Mouse (Mus musculus) gastrocnemius, adult 2 months (tissue): ENCODE data around the gene Dnajb1. TPM values are rescaled to one million over a fixed set of nuclear protein-coding genes. Genes with fewer than 3 reads are reported as not detected.
"Not testable (repeated sequence)": the region's sequence is repeated elsewhere in the genome, so short reads cannot be mapped to it uniquely, and the experiment has no call there.

Experiments
- DNase-seq: peaks from one replicate; pipeline ENCODE4 v3.0.0; 2022
- H3K27ac ChIP-seq: fragments of 200-600 bp; 2 replicates; pipeline ENCODE4 v1.8.1; 2022; ENCODE audit warnings: mild to moderate bottlenecking
- H3K4me3 ChIP-seq: fragments of 200-600 bp; 2 replicates; pipeline ENCODE4 v1.8.1; 2022; ENCODE audit warnings: mild to moderate bottlenecking, moderate library complexity
- CTCF ChIP-seq: fragments of 200-600 bp; IDR thresholded peaks from 2 replicates; pipeline ENCODE4 v1.8.1; 2022; ENCODE audit warnings: antibody characterized with exemption, mild to moderate bottlenecking, moderate library complexity
- intact Hi-C: fragments of 180-260 bp; cut with DNase I; formaldehyde crosslinking; loops from one replicate; pipeline ENCODE4 v1.15.1; 2025
- total RNA-seq, 2 experiments: library from RNA; stranded (reverse); gene quantifications; 2 replicates each; pipeline ENCODE4 v1.2.3; 2021

Dnajb1 gene
- total RNA-seq, 2 experiments from 2014 or later = 3.6 to 11.8 TPM

DNA sequence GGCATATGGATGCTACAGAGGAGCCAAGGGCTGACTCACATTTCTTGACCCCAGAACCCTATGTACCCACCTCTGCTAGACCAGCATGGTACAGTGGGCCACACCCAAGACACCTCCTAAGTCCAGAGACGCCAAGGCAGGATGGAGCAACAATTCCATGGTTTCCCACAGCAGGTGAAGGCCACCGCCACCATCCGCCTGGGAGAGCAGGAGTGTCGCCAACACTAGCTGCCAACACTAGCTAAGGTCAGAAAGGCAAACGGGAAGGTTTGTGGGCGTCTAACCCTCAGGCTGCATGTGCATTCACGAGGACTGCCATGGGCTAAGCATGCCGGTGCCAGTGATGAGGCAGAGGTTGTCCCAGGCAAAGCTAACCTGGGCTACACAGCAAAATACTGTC, 25.8 kb upstream of the Dnajb1 start:
- DNase-seq = no peak
- no peak for TF ChIP-seq CTCF
- Histone ChIP-seq H3K4me3 (peak overlapping the region; percentile 15; the same call in 1 of the 2 replicates), H3K27ac (peak overlapping the region; percentile 97)
- intact Hi-C loops = no loop called here

GRCm38 (mm10) chr8:83583236-83583635, 24.8 kb upstream of the Dnajb1 start:
- Histone ChIP-seq H3K4me3 (no peak overlapping the region), H3K27ac (peak overlapping the region; percentile 54; the same call in 1 of the 2 replicates)
- no peak for TF ChIP-seq CTCF
- intact Hi-C loops = no loop called here
- no peak for DNase-seq

GRCm38 (mm10) chr8:83584771-83585170, 23.2 kb upstream of the Dnajb1 start:
- no peak for DNase-seq
- intact Hi-C loops = no loop called here
- Histone ChIP-seq H3K27ac (peak overlapping the region; percentile 21; the same call in 1 of the 2 replicates), H3K4me3 (no peak overlapping the region)
- no peak for TF ChIP-seq CTCF

DNA sequence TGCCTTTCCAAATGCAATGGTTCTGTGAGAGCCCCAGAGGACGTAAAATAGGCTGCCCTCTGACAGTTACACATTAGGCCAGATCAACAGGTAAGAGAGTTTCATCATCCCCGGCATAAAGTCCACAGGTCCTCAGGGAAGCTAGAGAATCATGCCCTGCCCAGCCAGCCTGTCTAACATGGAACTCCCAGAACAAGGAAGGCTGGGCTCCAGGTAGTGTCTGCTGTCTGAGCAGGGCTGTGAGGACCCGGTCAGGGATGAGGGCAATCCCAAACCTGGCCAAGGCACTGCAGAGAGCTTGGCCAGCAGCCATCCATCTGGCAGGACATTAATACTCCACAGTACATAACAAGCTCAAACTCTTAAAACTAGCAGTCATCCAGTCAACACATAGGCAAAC, 22.7 kb upstream of the Dnajb1 start:
- peak; percentile 67 for DNase-seq
- no peak for TF ChIP-seq CTCF
- no peak overlapping the region for H3K4me3 ChIP-seq
- peak overlapping the region; percentile 21; the same call in 1 of the 2 replicates for H3K27ac ChIP-seq
- intact Hi-C loops = no loop called here

DNA sequence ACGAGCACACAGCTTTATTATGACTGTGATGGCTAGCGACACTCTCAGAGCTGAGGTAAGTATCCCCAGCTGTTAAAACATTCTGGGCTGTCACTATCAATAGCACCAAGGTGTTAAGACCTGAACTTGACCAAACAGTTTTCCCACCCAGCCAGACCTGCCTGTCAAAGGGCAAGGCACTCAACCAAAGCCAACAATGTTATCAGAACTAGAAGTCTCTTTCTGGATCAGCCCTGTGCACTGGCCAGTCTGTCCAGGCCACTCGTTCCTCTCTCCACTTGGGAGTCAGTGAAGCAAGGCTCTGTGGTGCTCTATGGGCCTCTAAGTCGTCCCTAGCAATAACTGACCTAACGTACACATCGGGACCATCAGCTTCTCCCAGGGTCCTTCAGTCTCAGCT, 20.3 kb upstream of the Dnajb1 start:
- no peak for DNase-seq
- no peak overlapping the region for H3K27ac ChIP-seq
- no peak overlapping the region for H3K4me3 ChIP-seq
- TF ChIP-seq CTCF = no peak
- intact Hi-C loops = no loop called here

GRCm38 (mm10) chr8:83588886-83589285, 19.1 kb upstream of the Dnajb1 start:
- no peak for DNase-seq
- TF ChIP-seq CTCF = no peak
- peak overlapping the region; percentile 20; the same call in 1 of the 2 replicates for H3K27ac ChIP-seq
- intact Hi-C loops = no loop called here
- no peak overlapping the region for H3K4me3 ChIP-seq

- peak; percentile 9 for DNase-seq
- intact Hi-C loops = no loop called here
- no peak overlapping the region for H3K27ac ChIP-seq
- TF ChIP-seq CTCF = peak; percentile 35; the same call in 1 of the 2 replicates
- H3K4me3 ChIP-seq = no peak overlapping the region
Observed at GRCm38 (mm10) chr8:83590488-83591023, 17.4 kb upstream of the Dnajb1 start.

GRCm38 (mm10) chr8:83592682-83593081, 15.3 kb upstream of the Dnajb1 start:
- intact Hi-C loops = no loop called here
- DNase-seq = no peak
- H3K27ac ChIP-seq = 0 out of 2 replicates have a peak overlapping the region, but pooled peaks have one; percentile 20
- TF ChIP-seq CTCF = no peak
- peak overlapping the region; percentile 89 for H3K4me3 ChIP-seq

GRCm38 (mm10) chr8:83593325-83594166, 14.4 kb upstream of the Dnajb1 start:
- intact Hi-C loops = no loop called here
- H3K27ac ChIP-seq = peak overlapping the region; percentile 95
- DNase-seq = no peak
- no peak for TF ChIP-seq CTCF
- H3K4me3 ChIP-seq = peak overlapping the region; percentile 89

GRCm38 (mm10) chr8:83594167-83595049, 13.6 kb upstream of the Dnajb1 start:
- Histone ChIP-seq H3K4me3 (peak overlapping the region; percentile 89), H3K27ac (peak overlapping the region; percentile 95)
- peak; percentile 97 for DNase-seq
- TF ChIP-seq CTCF = no peak
- intact Hi-C loops = no loop called here

GRCm38 (mm10) chr8:83595050-83595345, 13.0 kb upstream of the Dnajb1 start:
- DNase-seq, intact Hi-C loops: not testable (repeated sequence)
- Histone ChIP-seq H3K4me3 (peak overlapping the region; percentile 89), H3K27ac (peak overlapping the region; percentile 95)
- TF ChIP-seq CTCF = peak; percentile 31; the same call in 1 of the 2 replicates

GRCm38 (mm10) chr8:83596369-83596768, 11.6 kb upstream of the Dnajb1 start:
- TF ChIP-seq CTCF = peak; percentile 62
- intact Hi-C loops = no loop called here
- DNase-seq = no peak

GRCm38 (mm10) chr8:83598146-83598545, 9.8 kb upstream of the Dnajb1 start:
- no peak overlapping the region for H3K27ac ChIP-seq
- intact Hi-C loops = no loop called here
- DNase-seq = no peak

More at GRCm38 (mm10) chr8:83596369-83596768, 11.6 kb upstream of the Dnajb1 start:
- Histone ChIP-seq H3K4me3 (no peak overlapping the region), H3K27ac (no peak overlapping the region)

More at GRCm38 (mm10) chr8:83598146-83598545, 9.8 kb upstream of the Dnajb1 start:
- peak; percentile 8; the same call in 1 of the 2 replicates for TF ChIP-seq CTCF
- no peak overlapping the region for H3K4me3 ChIP-seq
